Mouse (Mus musculus) megakaryocyte, embryonic 14.5 days (primary cell): ENCODE data around the gene Ttc39a. TPM values are rescaled to one million over a fixed set of nuclear protein-coding genes. Genes with fewer than 3 reads are reported as not detected.
A peak's percentile ranks its signal among the peaks of the same experiment; 100 is the strongest.

Experiments used
- H3K27me3 ChIP-seq: replicated peaks from 2 replicates; pipeline ENCODE3; 2012; ENCODE audit warnings: inconsistent platforms
- H3K36me3 ChIP-seq: replicated peaks from 2 replicates; pipeline ENCODE3; 2012; ENCODE audit warnings: low read length, inconsistent platforms, mixed read lengths
- H3K4me1 ChIP-seq: 2 replicates; pipeline ENCODE4 v1.6.1; 2012; ENCODE audit warnings: inconsistent platforms
- H3K4me3 ChIP-seq: replicated peaks from 2 replicates; pipeline ENCODE3; 2012; ENCODE audit warnings: moderate library complexity, mild to moderate bottlenecking, inconsistent platforms
- H3K9me3 ChIP-seq: 2 replicates; pipeline ENCODE4 v1.6.1; 2012; ENCODE audit warnings: inconsistent platforms
- FLI1 ChIP-seq: IDR thresholded peaks from 2 replicates; pipeline ENCODE4 v1.6.1; 2012; ENCODE audit warnings: low read length, inconsistent platforms, mixed read lengths
- GATA1 ChIP-seq: IDR thresholded peaks from 3 replicates; pipeline ENCODE4 v1.6.1; 2012; ENCODE audit warnings: mixed read lengths, low read length, inconsistent platforms, borderline replicate concordance
- polyA plus RNA-seq: library from polyadenylated mRNA; stranded (reverse); fragments of >175 nt; gene quantifications from 2 replicates; pipeline ENCODE4 v1.2.3, GENCODE M21; 2012; ENCODE audit warnings: low replicate concordance; ENCODE audit not compliant: insufficient read depth

Ttc39a gene
- polyA plus RNA-seq, 1 experiment, result 0.27 TPM

GRCm38 (mm10) chr4:109437913-109438878 is 31.8 kb downstream of the Ttc39a start:
- Histone ChIP-seq H3K9me3 (no peaks in the 10 kb centered on the region), H3K36me3 (peaks cover 37% of the 10 kb centered on the region), H3K4me3 (peak overlapping the region; percentile 80), H3K4me1 (peaks cover 78% of the 10 kb centered on the region), H3K27me3 (no peaks in the 10 kb centered on the region)
- TF ChIP-seq GATA1 (no peak), FLI1 (no peak)

- H3K4me3 ChIP-seq, result peak overlapping the region; percentile 80
- TF ChIP-seq GATA1 (no peak), FLI1 (no peak)
- H3K4me1 ChIP-seq, result peaks cover 78% of the 10 kb centered on the region
- no peaks in the 10 kb centered on the region for H3K27me3 ChIP-seq
- H3K9me3 ChIP-seq, result no peaks in the 10 kb centered on the region
- H3K36me3 ChIP-seq, result peaks cover 47% of the 10 kb centered on the region
These were observed 32.7 kb downstream of the Ttc39a start for GRCm38 (mm10) chr4:109439101-109439500.

- H3K4me1 ChIP-seq, result peaks cover 78% of the 10 kb centered on the region
- TF ChIP-seq FLI1, result no peak
- peak; percentile 71; the same call in 1 of the 3 replicates for TF ChIP-seq GATA1
- no peaks in the 10 kb centered on the region for H3K9me3 ChIP-seq
- no peaks in the 10 kb centered on the region for H3K27me3 ChIP-seq
- peak overlapping the region; percentile 79 for H3K4me3 ChIP-seq
- peaks cover 54% of the 10 kb centered on the region for H3K36me3 ChIP-seq
These were observed 33.4 kb downstream of the Ttc39a start for GRCm38 (mm10) chr4:109439825-109440248.

- peaks cover 59% of the 10 kb centered on the region for H3K36me3 ChIP-seq
- peak overlapping the region; percentile 64 for H3K4me3 ChIP-seq
- H3K4me1 ChIP-seq, result peaks cover 79% of the 10 kb centered on the region
- TF ChIP-seq GATA1, result no peak
- TF ChIP-seq FLI1, result no peak
- H3K27me3 ChIP-seq, result no peaks in the 10 kb centered on the region
- no peaks in the 10 kb centered on the region for H3K9me3 ChIP-seq
These were observed 34.0 kb downstream of the Ttc39a start for GRCm38 (mm10) chr4:109440381-109440780.

- H3K27me3 ChIP-seq, result no peaks in the 10 kb centered on the region
- no peaks in the 10 kb centered on the region for H3K9me3 ChIP-seq
- H3K4me1 ChIP-seq, result peaks cover 85% of the 10 kb centered on the region
- TF ChIP-seq GATA1, result no peak
- TF ChIP-seq FLI1, result no peak
- no peak overlapping the region for H3K4me3 ChIP-seq
- peaks cover 66% of the 10 kb centered on the region for H3K36me3 ChIP-seq
These were observed 34.6 kb downstream of the Ttc39a start for GRCm38 (mm10) chr4:109441000-109441399.

- no peak for TF ChIP-seq GATA1
- TF ChIP-seq FLI1, result no peak
- H3K27me3 ChIP-seq, result no peaks in the 10 kb centered on the region
- H3K9me3 ChIP-seq, result no peaks in the 10 kb centered on the region
- H3K4me1 ChIP-seq, result peaks cover 96% of the 10 kb centered on the region
- peaks cover 77% of the 10 kb centered on the region for H3K36me3 ChIP-seq
- H3K4me3 ChIP-seq, result no peak overlapping the region
These were observed 35.7 kb downstream of the Ttc39a start for GRCm38 (mm10) chr4:109442126-109442525.

- TF ChIP-seq GATA1 (no peak), FLI1 (no peak)
- peaks cover 82% of the 10 kb centered on the region for H3K36me3 ChIP-seq
- H3K27me3 ChIP-seq, result no peaks in the 10 kb centered on the region
- peaks cover 98% of the 10 kb centered on the region for H3K4me1 ChIP-seq
- peak overlapping the region; percentile 31 for H3K4me3 ChIP-seq
- no peaks in the 10 kb centered on the region for H3K9me3 ChIP-seq
These were observed 36.2 kb downstream of the Ttc39a start for GRCm38 (mm10) chr4:109442649-109443048.

GRCm38 (mm10) chr4:109444471-109444870 is 38.0 kb downstream of the Ttc39a start:
- Histone ChIP-seq H3K4me3 (no peak overlapping the region), H3K4me1 (peaks cover 95% of the 10 kb centered on the region), H3K36me3 (peaks cover 89% of the 10 kb centered on the region)

GRCm38 (mm10) chr4:109444951-109445350 is 38.5 kb downstream of the Ttc39a start:
- Histone ChIP-seq H3K9me3 (no peaks in the 10 kb centered on the region), H3K36me3 (peaks cover 94% of the 10 kb centered on the region), H3K27me3 (no peaks in the 10 kb centered on the region), H3K4me1 (peaks cover 95% of the 10 kb centered on the region), H3K4me3 (no peak overlapping the region)
- TF ChIP-seq FLI1, result no peak
- no peak for TF ChIP-seq GATA1

More at GRCm38 (mm10) chr4:109444471-109444870, 38.0 kb downstream of the Ttc39a start:
- no peak for TF ChIP-seq FLI1
- Histone ChIP-seq H3K27me3 (no peaks in the 10 kb centered on the region), H3K9me3 (no peaks in the 10 kb centered on the region)

- peaks cover 93% of the 10 kb centered on the region for H3K4me1 ChIP-seq
- no peaks in the 10 kb centered on the region for H3K9me3 ChIP-seq
- H3K4me3 ChIP-seq, result peak overlapping the region; percentile 23
- H3K36me3 ChIP-seq, result peaks cover 97% of the 10 kb centered on the region
- H3K27me3 ChIP-seq, result no peaks in the 10 kb centered on the region
- TF ChIP-seq FLI1 (no peak), GATA1 (no peak)
These were observed 39.0 kb downstream of the Ttc39a start for GRCm38 (mm10) chr4:109445397-109445796.
